Mouse (Mus musculus) lung, embryonic 14.5 days (tissue): ENCODE data around the gene Timp3. TPM values are rescaled to one million over a fixed set of nuclear protein-coding genes. Genes with fewer than 3 reads are reported as not detected.

Experiments
- ATAC-seq: fragments of 200-750 bp; cut with Nextera tagmentation; 2 replicates; pipeline ENCODE4 v1.8.0; 2017; ENCODE audit warnings: mild to moderate bottlenecking, moderate TSS enrichment, moderate library complexity; ENCODE audit not compliant: insufficient read depth
- DNase-seq: peaks from one replicate; pipeline ENCODE4 v3.0.0-alpha.2; 2015
- H3K27ac ChIP-seq: fragments of 300-500 bp; sonication (generic); 2 replicates; pipeline ENCODE4 v1.5.1; 2014; ENCODE audit warnings: low read depth, mild to moderate bottlenecking, moderate library complexity
- H3K27me3 ChIP-seq: fragments of 300-500 bp; sonication (generic); 2 replicates; pipeline ENCODE4 v1.6.1; 2014; ENCODE audit warnings: low read length, control low read depth; ENCODE audit not compliant: insufficient read depth
- H3K36me3 ChIP-seq: fragments of 300-500 bp; sonication (generic); 2 replicates; pipeline ENCODE4 v1.6.1; 2014; ENCODE audit warnings: control low read depth; ENCODE audit not compliant: insufficient read depth
- H3K4me1 ChIP-seq: fragments of 300-500 bp; sonication (generic); 2 replicates; pipeline ENCODE4 v1.6.1; 2014; ENCODE audit warnings: antibody characterized with exemption, control low read depth; ENCODE audit not compliant: insufficient read depth
- H3K4me2 ChIP-seq: fragments of 300-500 bp; sonication (generic); 2 replicates; pipeline ENCODE4 v1.6.1; 2014; ENCODE audit warnings: mild to moderate bottlenecking
- H3K4me3 ChIP-seq: fragments of 300-500 bp; sonication (generic); 2 replicates; pipeline ENCODE4 v1.5.1; 2014; ENCODE audit warnings: low read depth, low read length
- H3K9ac ChIP-seq: fragments of 300-500 bp; sonication (generic); 2 replicates; pipeline ENCODE4 v1.6.1; 2014
- H3K9me3 ChIP-seq: fragments of 300-500 bp; sonication (generic); 2 replicates; pipeline ENCODE4 v1.6.1; 2016; ENCODE audit warnings: low read depth, low read length, control low read depth
- CTCF ChIP-seq: IDR thresholded peaks from 2 replicates; pipeline ENCODE4 v1.5.1; 2016; ENCODE audit warnings: antibody characterized with exemption, low read depth
- WGBS: fragments of 180-500 bp; shearing (Covaris S2); extraction: QIAGEN DNeasy Blood & Tissue Kit; methylation state at CpG from one replicate; pipeline ENCODE4 v1.1.7; 2014; 5-methylcytosine and 5-hydroxymethylcytosine counted together
- polyA plus RNA-seq: library from polyadenylated mRNA; unstranded; fragments of >200 nt; fragmentation: Nextera tagmentation; extraction: Ambion mirVana; gene quantifications from 2 replicates; pipeline ENCODE4 v1.2.1, GENCODE M21; 2014

Timp3 gene
- polyA plus RNA-seq, 1 experiment from 2014 or later, result 44.1 TPM

DNA sequence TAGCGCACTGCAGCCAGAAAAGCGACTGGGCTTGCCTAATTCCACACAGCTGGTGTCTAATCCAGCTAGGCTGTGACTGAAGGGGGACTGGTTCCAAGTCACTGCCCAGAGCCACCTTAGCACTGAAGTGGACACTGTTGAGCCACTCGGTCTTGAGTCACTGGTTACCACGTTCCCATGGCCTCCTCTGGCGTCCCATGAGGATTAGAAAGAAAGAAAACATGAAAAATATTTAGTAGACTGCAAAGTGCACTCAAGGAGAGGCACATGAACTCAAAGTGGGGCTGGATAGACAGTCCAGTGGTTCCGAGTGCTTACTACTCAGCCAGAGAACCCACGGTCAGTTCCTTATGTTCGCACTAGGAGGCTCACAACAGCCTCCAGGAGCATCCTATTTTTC is 18.9 kb upstream of the Timp3 start:
- 90% methylated on average over 8 of the region's 8 CpGs for WGBS
- Histone ChIP-seq H3K9me3 (no peaks in the 10 kb centered on the region), H3K4me1 (no peaks in the 10 kb centered on the region), H3K27ac (no peak overlapping the region), H3K27me3 (no peaks in the 10 kb centered on the region), H3K9ac (no peak overlapping the region), H3K36me3 (no peaks in the 10 kb centered on the region), H3K4me2 (no peak overlapping the region), H3K4me3 (no peak overlapping the region)
- DNase-seq (no peak), ATAC-seq (no peak)
- TF ChIP-seq CTCF, result no peak

GRCm38 (mm10) chr10:86286508-86286907 is 13.7 kb upstream of the Timp3 start:
- Histone ChIP-seq H3K4me1 (no peaks in the 10 kb centered on the region), H3K9me3 (no peaks in the 10 kb centered on the region), H3K36me3 (no peaks in the 10 kb centered on the region), H3K27ac (no peak overlapping the region), H3K4me2 (no peak overlapping the region), H3K9ac (no peak overlapping the region), H3K27me3 (no peaks in the 10 kb centered on the region), H3K4me3 (no peak overlapping the region)
- ATAC-seq (no peak), DNase-seq (no peak)
- WGBS, result 86% methylated on average over 7 of the region's 7 CpGs
- no peak for TF ChIP-seq CTCF

DNA sequence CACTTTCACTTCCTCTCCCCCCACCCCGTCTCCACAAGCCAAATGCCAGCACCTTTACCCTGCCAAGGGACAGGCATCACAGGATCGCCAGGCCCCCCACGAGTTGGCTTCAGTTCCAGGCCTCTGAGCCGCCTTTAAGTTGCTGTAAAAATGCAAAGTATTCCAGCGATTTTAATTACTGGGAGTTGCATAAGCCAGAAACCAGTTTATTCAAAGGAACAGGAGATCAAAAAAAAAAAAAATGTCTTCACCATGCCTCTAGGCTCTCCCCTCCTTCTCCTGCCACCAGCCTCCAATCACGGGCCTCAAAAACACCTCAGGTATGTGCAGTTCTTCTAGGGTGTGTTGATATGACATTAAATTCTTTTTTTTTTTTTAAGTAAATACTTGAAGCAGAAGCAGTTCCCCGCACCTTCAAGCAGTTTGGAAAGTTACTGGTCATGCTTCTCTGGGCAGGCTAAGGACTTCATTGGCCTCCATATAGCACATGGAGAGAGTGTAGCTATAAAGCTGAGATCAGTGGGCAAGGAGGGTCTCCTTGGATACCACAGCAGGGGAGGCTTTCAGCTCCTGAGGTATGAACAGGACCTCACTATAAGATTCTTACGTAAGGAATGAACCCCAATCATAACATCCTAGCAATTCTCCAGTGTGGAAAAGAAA is 9.9 kb upstream of the Timp3 start:
- Histone ChIP-seq H3K27me3 (no peaks in the 10 kb centered on the region), H3K36me3 (no peaks in the 10 kb centered on the region), H3K9ac (no peak overlapping the region), H3K4me3 (no peak overlapping the region), H3K4me1 (no peaks in the 10 kb centered on the region), H3K27ac (no peak overlapping the region), H3K4me2 (no peak overlapping the region), H3K9me3 (no peaks in the 10 kb centered on the region)
- WGBS, result 44% methylated on average over 8 of the region's 8 CpGs
- no peak for TF ChIP-seq CTCF
- ATAC-seq (peak; percentile 78), DNase-seq (peak; percentile 66)

- H3K4me1 ChIP-seq, result peaks cover 4% of the 10 kb centered on the region; the same call in 1 of the 2 replicates
- H3K4me2 ChIP-seq, result no peak overlapping the region
- H3K4me3 ChIP-seq, result no peak overlapping the region
- no peak overlapping the region for H3K9ac ChIP-seq
- TF ChIP-seq CTCF, result peak; percentile 39; the same call in 1 of the 2 replicates
- ATAC-seq (no peak), DNase-seq (no peak)
- no peaks in the 10 kb centered on the region for H3K27me3 ChIP-seq
- H3K36me3 ChIP-seq, result no peaks in the 10 kb centered on the region
- H3K9me3 ChIP-seq, result no peaks in the 10 kb centered on the region
- no peak overlapping the region for H3K27ac ChIP-seq
- 68% methylated on average over 1 of the region's 1 CpGs for WGBS
These were observed 6.3 kb upstream of the Timp3 start for GRCm38 (mm10) chr10:86293880-86294279.

DNA sequence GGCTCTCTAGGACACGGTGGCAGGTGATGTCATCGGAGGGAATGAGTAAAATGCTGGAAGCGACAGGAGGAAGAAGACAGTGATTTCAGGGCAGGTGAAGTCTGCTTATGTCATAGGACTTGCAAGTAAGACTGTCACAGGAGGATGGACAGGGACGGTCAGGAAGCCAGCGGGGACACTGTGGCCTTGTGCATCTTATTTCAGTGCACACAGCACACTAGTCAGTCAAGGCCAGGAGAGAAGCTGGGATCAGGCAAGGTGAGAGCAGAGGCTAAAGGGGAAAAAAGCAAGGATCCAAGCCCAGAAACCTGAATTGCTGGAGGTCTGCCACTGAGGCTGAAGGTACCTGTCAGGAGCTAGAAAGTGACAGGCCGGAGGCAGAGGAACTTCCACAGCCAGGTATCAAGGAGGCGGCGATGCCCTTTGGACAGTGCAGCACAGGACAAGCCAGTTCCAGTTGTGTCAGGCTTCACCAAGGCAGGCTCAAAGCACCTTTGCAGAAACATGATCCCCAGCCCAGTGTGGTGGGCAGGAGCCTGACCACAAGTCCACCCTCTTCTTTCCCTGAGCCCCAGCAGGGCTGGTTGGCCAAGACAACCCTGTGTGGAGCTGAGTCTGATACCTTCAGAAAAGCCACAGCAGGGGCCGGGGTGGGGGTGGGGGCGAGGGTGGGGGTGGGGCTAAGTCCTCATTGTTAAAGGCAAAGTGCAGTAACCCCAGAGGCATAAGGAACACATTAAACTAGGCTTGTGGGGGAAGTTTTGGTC is 5.4 kb upstream of the Timp3 start:
- 63% methylated on average over 10 of the region's 10 CpGs for WGBS
- no peak overlapping the region for H3K27ac ChIP-seq
- no peaks in the 10 kb centered on the region for H3K27me3 ChIP-seq
- no peak overlapping the region for H3K4me2 ChIP-seq
- no peaks in the 10 kb centered on the region for H3K36me3 ChIP-seq
- ATAC-seq (no peak), DNase-seq (no peak)
- TF ChIP-seq CTCF, result no peak
- no peaks in the 10 kb centered on the region for H3K9me3 ChIP-seq
- peaks cover 4% of the 10 kb centered on the region; the same call in 1 of the 2 replicates for H3K4me1 ChIP-seq
- H3K9ac ChIP-seq, result no peak overlapping the region
- no peak overlapping the region for H3K4me3 ChIP-seq

DNA sequence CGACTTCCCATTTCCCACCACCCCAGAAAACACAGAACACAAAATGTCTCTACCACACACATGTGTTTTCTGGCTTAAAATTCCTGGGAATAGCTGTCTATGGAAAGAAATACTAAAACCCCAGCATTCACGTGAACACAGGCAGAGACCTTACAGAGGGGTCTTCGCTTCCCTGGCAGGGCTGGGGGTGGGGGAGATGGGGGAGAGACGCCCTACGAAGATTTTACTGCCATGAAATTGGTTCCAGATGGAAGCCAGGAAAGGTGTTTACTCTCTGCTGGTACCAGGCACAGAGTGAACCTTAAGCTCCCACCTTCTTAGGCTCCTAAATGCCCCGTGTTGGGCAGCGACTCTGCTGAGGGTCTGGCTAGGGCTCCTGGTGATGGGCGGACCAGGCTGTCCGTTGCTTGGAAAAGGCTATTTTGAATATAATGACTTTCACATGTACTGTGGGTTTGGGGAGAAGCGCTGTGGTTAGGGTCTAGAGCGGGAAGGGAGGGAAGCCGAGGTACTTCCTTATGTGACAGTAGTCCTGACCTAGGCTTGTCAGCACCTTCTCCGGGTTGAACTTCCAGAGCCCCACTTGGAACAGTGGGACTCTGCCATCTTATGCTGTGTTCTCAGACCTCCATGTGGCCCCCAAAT is 4.6 kb upstream of the Timp3 start:
- Histone ChIP-seq H3K27ac (no peak overlapping the region), H3K4me1 (peaks cover 4% of the 10 kb centered on the region; the same call in 1 of the 2 replicates), H3K27me3 (no peaks in the 10 kb centered on the region), H3K9ac (peak overlapping the region; percentile 20), H3K36me3 (no peaks in the 10 kb centered on the region), H3K4me2 (peak overlapping the region; percentile 55), H3K4me3 (peak overlapping the region; percentile 11; the same call in 1 of the 2 replicates), H3K9me3 (no peaks in the 10 kb centered on the region)
- DNase-seq (no peak), ATAC-seq (no peak)
- WGBS, result 30% methylated on average over 13 of the region's 13 CpGs
- no peak for TF ChIP-seq CTCF

- Histone ChIP-seq H3K27ac (no peak overlapping the region), H3K4me3 (peak overlapping the region; percentile 11; the same call in 1 of the 2 replicates)
- peak; percentile 32; the same call in 1 of the 2 replicates for ATAC-seq
These were observed 4.1 kb upstream of the Timp3 start for GRCm38 (mm10) chr10:86296111-86296510.

More at GRCm38 (mm10) chr10:86296111-86296510, 4.1 kb upstream of the Timp3 start:
- peaks cover 4% of the 10 kb centered on the region; the same call in 1 of the 2 replicates for H3K4me1 ChIP-seq
- TF ChIP-seq CTCF, result peak; percentile 94
- peak; percentile 88 for DNase-seq
- peak overlapping the region; percentile 55 for H3K4me2 ChIP-seq
- H3K9me3 ChIP-seq, result no peaks in the 10 kb centered on the region
- peak overlapping the region; percentile 20; the same call in 1 of the 2 replicates for H3K9ac ChIP-seq
- H3K27me3 ChIP-seq, result no peaks in the 10 kb centered on the region
- WGBS, result 6% methylated on average over 14 of the region's 14 CpGs
- no peaks in the 10 kb centered on the region for H3K36me3 ChIP-seq
